Mouse (Mus musculus) megakaryocyte, embryonic 14.5 days (primary cell): ENCODE measurements around the gene Snx29.

Experiments used
- FLI1 ChIP-seq: IDR thresholded peaks from 2 replicates; pipeline ENCODE4 v1.6.1; 2012; ENCODE audit warnings: low read length, inconsistent platforms, mixed read lengths
- GATA1 ChIP-seq: IDR thresholded peaks from 3 replicates; pipeline ENCODE4 v1.6.1; 2012; ENCODE audit warnings: mixed read lengths, low read length, inconsistent platforms, borderline replicate concordance

DNA sequence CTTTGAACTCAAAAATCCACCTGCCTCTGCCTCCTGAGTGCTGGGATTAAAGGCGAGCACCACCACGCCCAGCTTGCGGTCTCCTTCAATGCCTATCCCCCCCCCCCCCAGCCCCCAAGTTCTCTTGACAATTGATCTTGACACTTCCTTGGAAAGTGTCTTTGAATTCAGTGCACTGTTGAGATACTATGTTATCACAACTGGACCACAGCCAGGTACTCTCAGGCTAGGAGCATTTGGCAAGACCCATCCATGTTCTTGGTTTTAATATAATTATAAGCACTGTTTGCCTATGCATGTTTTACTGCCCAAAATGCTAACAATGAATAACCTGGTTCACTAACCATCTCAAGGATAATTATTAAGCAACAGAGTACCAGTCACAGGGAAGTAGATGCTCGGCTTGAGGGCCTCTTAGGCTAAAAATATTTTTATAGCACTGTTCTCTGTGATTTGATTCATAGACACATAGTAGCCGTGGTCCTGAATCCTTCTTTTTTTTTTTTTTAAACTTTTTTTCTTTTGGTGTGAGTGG, 6.9 kb upstream of the Snx29 start:
- TF ChIP-seq GATA1 (no peak), FLI1 (no peak)
